Mouse (Mus musculus) gastrocnemius, postnatal 36 days (tissue): ENCODE measurements around the gene Arhgap31. TPM values are rescaled to one million over a fixed set of nuclear protein-coding genes. Genes with fewer than 3 reads are reported as not detected.

Experiments
- DNase-seq, 2 experiments: peaks; one replicate each; pipeline ENCODE4 v3.0.0; 2022
- intact Hi-C: fragments of 180-260 bp; cut with DNase I; formaldehyde crosslinking; loops from one replicate; pipeline ENCODE4 v1.15.1; 2025
- total RNA-seq, 2 experiments: library from RNA; stranded (reverse); gene quantifications; 2 replicates each; pipeline ENCODE4 v1.2.3; 2021

Arhgap31 gene
- total RNA-seq, 2 experiments from 2014 or later, result 12.3 to 12.4 TPM

GRCm38 (mm10) chr16:38666016-38666415 lies 47.1 kb downstream of the Arhgap31 start:
- intact Hi-C loops, result no loop called here
- no peak for DNase-seq

- no peak for DNase-seq
- intact Hi-C loops, result no loop called here
Measured at GRCm38 (mm10) chr16:38662575-38662974, 50.5 kb downstream of the Arhgap31 start.

GRCm38 (mm10) chr16:38654308-38654707 lies 58.8 kb downstream of the Arhgap31 start:
- no peak for DNase-seq
- intact Hi-C loops, result no loop called here

GRCm38 (mm10) chr16:38653390-38653871 lies 59.6 kb downstream of the Arhgap31 start:
- DNase-seq, result no peak
- intact Hi-C loops, result no loop called here

DNA sequence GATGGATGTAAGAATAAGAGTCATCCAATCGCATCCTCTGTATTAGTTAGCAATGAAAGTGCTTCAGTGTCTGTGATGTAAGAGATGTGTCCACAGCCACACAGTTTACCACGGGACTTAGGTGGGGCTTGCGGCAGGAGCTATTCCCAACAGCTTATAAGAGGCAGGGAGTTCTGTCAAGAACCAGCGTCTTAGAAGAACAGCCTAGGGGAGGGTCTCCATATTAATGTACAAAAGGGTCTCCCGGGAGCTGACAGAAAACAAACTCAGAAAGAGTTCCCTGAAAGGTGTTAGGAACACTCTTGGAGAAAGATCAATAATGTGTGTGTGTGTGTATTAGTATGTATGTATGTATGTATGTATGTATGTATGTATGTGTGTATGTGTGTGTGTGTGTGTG lies 60.4 kb downstream of the Arhgap31 start:
- no peak for DNase-seq
- intact Hi-C loops, result no loop called here

DNA sequence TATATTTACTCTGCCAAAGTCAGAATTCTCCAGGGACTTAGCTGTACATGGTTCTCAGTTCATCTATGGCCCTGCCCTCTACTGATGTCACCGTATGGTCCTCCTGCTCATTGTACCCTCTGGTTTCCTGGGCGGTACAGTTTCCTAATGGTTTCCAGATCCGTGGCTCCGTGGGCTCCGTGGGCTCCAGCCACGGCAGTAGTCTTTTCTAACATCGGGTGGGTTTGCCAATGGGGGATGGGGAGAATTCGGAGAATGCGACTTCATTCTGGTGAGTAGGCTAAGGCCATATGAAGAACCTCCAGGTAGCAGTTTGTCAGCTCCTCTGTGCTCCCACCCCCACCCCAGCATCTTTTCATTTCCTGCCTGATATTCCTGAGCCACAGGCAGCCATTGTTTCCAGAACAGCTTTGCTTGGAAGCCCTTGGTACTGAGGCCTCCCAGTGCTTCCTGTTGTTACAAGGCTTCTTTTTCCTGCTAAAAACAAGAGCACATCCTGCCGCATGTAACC lies 61.3 kb downstream of the Arhgap31 start:
- intact Hi-C loops, result no loop called here
- no peak for DNase-seq

DNA sequence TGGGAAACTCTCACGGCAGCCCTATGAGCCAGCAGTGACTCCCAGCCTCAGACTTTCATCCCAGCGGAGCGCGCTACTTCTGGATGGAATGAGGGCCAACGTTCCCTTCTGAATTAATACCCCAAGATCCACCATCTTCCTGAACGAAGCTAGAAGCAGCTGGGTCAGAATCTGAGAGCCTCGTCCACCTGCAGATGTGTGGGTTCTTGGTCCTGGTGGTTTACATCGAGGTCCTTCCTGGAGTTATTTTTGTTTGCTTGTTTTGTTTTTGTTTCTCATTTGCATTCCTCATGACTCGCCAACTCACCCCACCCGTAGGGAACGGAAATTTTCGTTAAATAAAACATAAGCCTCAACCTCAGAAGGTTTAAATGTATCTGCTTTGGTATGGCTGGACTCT lies 61.8 kb downstream of the Arhgap31 start:
- intact Hi-C loops, result no loop called here
- DNase-seq, result no peak

GRCm38 (mm10) chr16:38649431-38649827 lies 63.6 kb downstream of the Arhgap31 start:
- intact Hi-C loops, result no loop called here
- DNase-seq, result no peak

DNA sequence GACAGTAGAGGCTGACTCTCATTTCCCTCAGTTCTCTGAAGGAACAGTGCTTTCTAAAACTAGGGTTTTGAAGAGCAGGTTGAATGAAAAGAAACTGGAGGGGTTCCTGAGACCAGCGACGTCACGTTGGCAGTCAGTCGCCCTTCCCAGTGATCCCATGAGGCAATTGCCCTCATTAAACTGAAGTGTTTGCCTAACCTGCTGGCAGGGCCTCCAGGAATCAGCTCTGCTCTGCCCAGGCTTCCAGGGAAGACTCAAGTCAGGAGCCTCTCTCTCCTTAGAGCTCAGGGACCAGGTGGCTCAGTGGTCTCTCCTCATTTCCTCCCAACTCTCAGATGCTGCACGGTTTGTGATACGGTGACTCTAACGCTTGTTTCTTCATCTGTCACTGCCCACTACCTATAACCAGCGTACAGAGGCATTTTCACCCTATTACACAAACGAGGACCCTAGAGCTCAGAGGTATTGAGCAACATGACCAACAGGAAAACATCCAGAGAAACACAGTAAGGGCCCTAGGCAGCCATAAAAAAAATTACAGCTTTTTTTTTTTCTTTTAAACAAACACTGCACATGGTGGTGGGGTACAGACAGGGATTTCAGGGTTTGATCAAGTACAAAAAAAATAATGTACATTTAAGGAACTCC lies 64.2 kb downstream of the Arhgap31 start:
- DNase-seq, result no peak
- intact Hi-C loops, result no loop called here

GRCm38 (mm10) chr16:38648155-38648554 lies 64.9 kb downstream of the Arhgap31 start:
- no peak for DNase-seq
- intact Hi-C loops, result no loop called here

DNA sequence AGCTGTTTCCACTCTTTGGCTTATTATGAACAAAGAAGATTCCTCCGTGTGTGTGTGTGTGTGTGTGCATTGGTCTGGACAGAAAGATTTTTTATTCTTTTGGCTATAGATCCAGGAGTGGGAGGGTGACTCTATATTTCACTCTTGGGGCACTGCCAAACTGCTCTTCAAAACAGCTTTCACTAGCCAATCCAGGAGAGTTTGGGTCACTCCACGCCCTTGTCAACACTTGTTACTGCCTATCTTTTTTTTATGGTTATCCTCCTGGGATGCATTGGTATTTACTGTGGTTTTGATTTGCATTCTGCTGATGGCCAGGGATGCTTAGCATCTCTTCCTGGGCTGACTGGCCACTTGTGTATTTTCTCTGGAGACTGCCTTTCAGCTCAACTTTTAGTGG lies 68.6 kb downstream of the Arhgap31 start:
- intact Hi-C loops, result no loop called here

DNA sequence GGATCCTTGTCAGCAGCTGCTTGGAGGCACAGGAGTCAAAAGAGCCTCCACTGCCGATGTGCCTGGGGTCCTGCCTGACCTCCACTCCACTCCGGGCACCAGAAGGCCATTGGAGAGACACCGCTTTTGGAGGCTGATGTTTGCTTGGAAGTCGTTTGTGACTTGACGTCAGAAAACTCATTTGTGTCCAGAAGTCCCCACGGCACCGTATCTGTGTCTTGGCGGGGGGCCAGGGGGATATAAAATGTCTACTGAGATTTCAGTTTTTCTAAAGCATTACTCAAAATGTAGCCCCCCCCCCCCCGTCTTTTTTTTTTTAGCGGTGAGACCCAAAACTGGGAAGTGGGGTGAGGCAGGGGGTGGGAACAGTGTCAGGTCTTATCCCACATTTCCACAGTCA lies 76.0 kb downstream of the Arhgap31 start:
- no peak for DNase-seq
- intact Hi-C loops, result loop anchor here (10.0 kb wide), 1 partner anchor 68 kb away; no protein-coding TSS in a partner anchor

More for the DNA sequence above, 68.6 kb downstream of the Arhgap31 start:
- DNase-seq, result no peak

DNA sequence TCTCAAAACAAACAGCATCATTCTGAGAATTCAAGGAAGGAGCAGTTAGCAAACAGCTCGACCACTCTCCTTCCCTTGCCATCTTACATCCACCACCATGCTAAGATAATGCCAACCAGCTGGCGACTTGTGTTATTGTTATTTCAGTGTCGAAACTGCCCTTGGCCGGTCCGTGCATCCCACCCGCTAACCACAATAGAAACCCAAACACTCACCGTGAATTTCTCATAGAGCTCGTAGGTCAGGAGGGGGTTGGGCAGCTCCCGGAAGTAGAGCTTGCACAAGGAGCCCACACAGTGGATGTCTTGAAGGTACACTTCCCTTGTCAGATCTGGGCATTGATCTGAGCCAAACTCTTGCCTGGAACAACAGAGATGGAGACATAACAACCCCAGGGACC lies 76.4 kb downstream of the Arhgap31 start:
- intact Hi-C loops, result loop anchor here (10.0 kb wide), 1 partner anchor 68 kb away; no protein-coding TSS in a partner anchor
- no peak for DNase-seq

GRCm38 (mm10) chr16:38635833-38636390 lies 77.2 kb downstream of the Arhgap31 start:
- DNase-seq, result no peak
- intact Hi-C loops, result loop anchor here (10.0 kb wide), 1 partner anchor 69 kb away; no protein-coding TSS in a partner anchor

GRCm38 (mm10) chr16:38632147-38632546 lies 80.9 kb downstream of the Arhgap31 start:
- peak; percentile 61 to 70 for DNase-seq
- intact Hi-C loops, result loop anchor here (10.0 kb wide), 1 partner anchor 73 kb away; no protein-coding TSS in a partner anchor

- DNase-seq, result no peak
- intact Hi-C loops, result loop anchor here (10.0 kb wide), 1 partner anchor 99 kb away; no protein-coding TSS in a partner anchor
Measured at GRCm38 (mm10) chr16:38625811-38626369, 87.2 kb downstream of the Arhgap31 start.

- no peak for DNase-seq
- intact Hi-C loops, result loop anchor here (10.0 kb wide), 1 partner anchor 99 kb away; no protein-coding TSS in a partner anchor
Measured at GRCm38 (mm10) chr16:38625411-38625810, 87.7 kb downstream of the Arhgap31 start.

DNA sequence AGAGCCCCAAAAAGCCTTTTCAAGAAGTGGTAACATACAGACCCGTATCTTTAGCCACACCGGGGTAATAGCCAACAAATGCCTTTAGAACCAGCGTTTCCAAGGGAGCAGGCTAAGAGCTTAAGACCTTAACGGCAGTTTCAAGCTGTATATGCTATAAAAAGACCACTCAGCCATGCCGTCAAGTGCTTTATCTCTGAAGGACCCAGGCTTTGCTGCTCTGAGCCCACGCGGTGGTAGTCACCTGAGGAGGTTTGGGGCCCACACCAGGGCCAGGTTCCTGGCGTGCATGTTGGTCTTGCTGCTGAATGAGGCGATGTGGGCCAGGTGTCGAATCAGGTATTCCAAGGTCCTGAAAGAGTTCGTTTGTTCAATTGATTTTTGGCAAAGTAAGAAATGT lies 88.8 kb downstream of the Arhgap31 start:
- intact Hi-C loops, result loop anchor here (5.0 to 10.0 kb wide), 2 partner anchors 100 to 188 kb away; no protein-coding TSS in a partner anchor

GRCm38 (mm10) chr16:38622283-38622682 lies 90.8 kb downstream of the Arhgap31 start:
- intact Hi-C loops, result loop anchor here (5.0 to 10.0 kb wide), 2 partner anchors 103 to 190 kb away; no protein-coding TSS in a partner anchor
- no peak for DNase-seq

More for the DNA sequence above, 88.8 kb downstream of the Arhgap31 start:
- DNase-seq, result no peak

DNA sequence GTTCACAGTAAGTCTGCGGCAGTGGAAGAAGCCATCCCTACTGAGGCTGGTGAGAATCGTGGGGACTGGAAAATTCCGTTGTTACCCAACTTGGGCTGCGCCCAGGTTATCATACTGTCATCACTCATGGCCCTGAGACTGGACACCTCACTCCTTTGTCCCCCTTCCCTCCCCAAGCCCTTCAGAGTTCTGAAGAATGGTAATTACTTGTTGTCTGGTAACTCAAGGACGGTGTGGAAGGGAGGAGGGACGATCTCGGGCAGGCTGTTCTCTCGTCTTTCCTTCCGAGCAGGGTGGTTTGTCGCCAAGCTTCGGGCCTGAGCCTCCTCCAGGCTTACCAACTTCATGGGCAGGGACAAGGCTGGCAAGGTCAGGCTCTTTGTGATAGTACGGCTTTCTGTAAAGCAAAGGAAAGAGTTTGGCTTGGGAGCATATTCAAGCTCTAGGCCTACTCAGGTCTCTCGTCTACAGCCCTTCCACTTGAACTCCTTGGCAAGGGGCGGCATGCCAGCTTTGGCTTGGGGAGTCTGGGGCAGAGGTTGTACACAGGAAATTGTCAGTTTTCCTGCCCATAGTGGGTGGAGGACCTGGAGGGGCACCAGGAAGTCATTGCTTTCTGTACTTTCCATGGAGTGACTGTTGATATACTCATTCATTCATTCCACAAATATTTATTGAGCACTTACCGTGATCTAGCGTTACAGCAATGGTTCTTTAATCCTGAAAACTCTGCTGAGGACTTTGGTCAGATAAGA lies 92.2 kb downstream of the Arhgap31 start:
- DNase-seq, result no peak
- intact Hi-C loops, result loop anchor here (5.0 to 10.0 kb wide), 2 partner anchors 104 to 191 kb away; no protein-coding TSS in a partner anchor
